Mouse (Mus musculus) monocyte, adult 2 months (primary cell): Measurements from ENCODE around the gene Rab31.

Source experiments
- DNase-seq, 2 experiments: peaks; one replicate each; pipeline ENCODE4 v3.0.0; 2022; ENCODE audit warnings: low spot score in 2 of 2, low read depth in 1 of 2

Rab31 gene

GRCm38 (mm10) chr17:65741565-65741964, 31.0 kb downstream of the Rab31 start:
- no peak for DNase-seq

GRCm38 (mm10) chr17:65739874-65740725, 32.5 kb downstream of the Rab31 start:
- DNase-seq = no peak

GRCm38 (mm10) chr17:65737622-65738021, 34.9 kb downstream of the Rab31 start:
- no peak for DNase-seq

- DNase-seq = no peak
These were observed 35.4 kb downstream of the Rab31 start for GRCm38 (mm10) chr17:65737175-65737574.

- no peak for DNase-seq
These were observed 37.5 kb downstream of the Rab31 start for GRCm38 (mm10) chr17:65735088-65735487.

- DNase-seq = no peak
These were observed 39.9 kb downstream of the Rab31 start for GRCm38 (mm10) chr17:65732666-65733065.

- DNase-seq = no peak
These were observed 40.8 kb downstream of the Rab31 start for GRCm38 (mm10) chr17:65731710-65732109.

- DNase-seq = peak in 1 of 2 experiments; percentile 9
These were observed 42.4 kb downstream of the Rab31 start for GRCm38 (mm10) chr17:65729945-65730741.

GRCm38 (mm10) chr17:65726755-65727154, 45.8 kb downstream of the Rab31 start:
- peak; percentile 57 to 58 for DNase-seq

GRCm38 (mm10) chr17:65726274-65726673, 46.3 kb downstream of the Rab31 start:
- DNase-seq = no peak

- no peak for DNase-seq
These were observed 46.7 kb downstream of the Rab31 start for GRCm38 (mm10) chr17:65725814-65726213.

GRCm38 (mm10) chr17:65725381-65725780, 47.2 kb downstream of the Rab31 start:
- no peak for DNase-seq

GRCm38 (mm10) chr17:65724254-65724653, 48.3 kb downstream of the Rab31 start:
- DNase-seq = peak; percentile 50 to 60

GRCm38 (mm10) chr17:65723633-65724032, 48.9 kb downstream of the Rab31 start:
- no peak for DNase-seq

GRCm38 (mm10) chr17:65721330-65721729, 51.2 kb downstream of the Rab31 start:
- DNase-seq = no peak

GRCm38 (mm10) chr17:65719826-65720225, 52.7 kb downstream of the Rab31 start:
- DNase-seq = no peak

- DNase-seq = peak in 1 of 2 experiments; percentile 12
These were observed 54.0 kb downstream of the Rab31 start for GRCm38 (mm10) chr17:65718578-65718977.

- no peak for DNase-seq
These were observed 54.8 kb downstream of the Rab31 start for GRCm38 (mm10) chr17:65717658-65718199.

- no peak for DNase-seq
These were observed 58.5 kb downstream of the Rab31 start for GRCm38 (mm10) chr17:65714060-65714459.

- DNase-seq = no peak
These were observed 59.6 kb downstream of the Rab31 start for GRCm38 (mm10) chr17:65712861-65713535.

- no peak for DNase-seq
These were observed 60.8 kb downstream of the Rab31 start for GRCm38 (mm10) chr17:65711779-65712178.
